Mouse (Mus musculus) kidney, adult 2 months (tissue): ENCODE results near the gene Fxr2.

Experiments used
- CTCF ChIP-seq: fragments of 200-500 bp; conservative IDR thresholded peaks from 2 replicates; pipeline ENCODE4 v1.5.1; 2011; ENCODE audit warnings: low read depth, mild to moderate bottlenecking, control low read depth, low read length, moderate library complexity, mixed read lengths; ENCODE audit not compliant: insufficient read depth, insufficient read length
- POLR2A ChIP-seq: fragments of 200-500 bp; IDR thresholded peaks from one replicate; pipeline ENCODE4 v1.6.1; 2011; ENCODE audit warnings: low read depth, low read length, control low read depth

DNA sequence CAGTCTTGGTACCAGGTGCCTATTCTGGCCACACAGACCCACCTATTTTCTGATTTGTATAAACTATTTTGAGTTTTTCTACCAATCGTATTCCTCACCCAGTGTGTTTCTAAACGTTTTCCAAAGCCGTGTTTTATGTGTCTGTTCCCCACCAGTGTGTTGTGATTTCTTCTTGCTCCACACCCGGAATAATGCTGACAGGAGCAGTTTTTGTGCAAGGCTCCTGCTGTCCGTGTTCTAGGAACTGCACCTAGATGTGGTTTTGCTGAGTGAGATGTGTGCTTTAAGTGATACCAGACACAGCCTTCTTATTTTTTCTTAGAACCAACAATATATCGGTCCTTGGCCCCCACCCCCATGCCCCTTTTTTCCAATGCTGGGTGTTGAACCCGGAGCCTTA lies 48.8 kb upstream of the Fxr2 start:
- no peak for TF ChIP-seq POLR2A
- no peak for TF ChIP-seq CTCF
